Mouse (Mus musculus): ENCODE results near the gene Tmx4.
A peak's percentile ranks its signal among the peaks of the same experiment; 100 is the strongest.

Gene Tmx4

DNA sequence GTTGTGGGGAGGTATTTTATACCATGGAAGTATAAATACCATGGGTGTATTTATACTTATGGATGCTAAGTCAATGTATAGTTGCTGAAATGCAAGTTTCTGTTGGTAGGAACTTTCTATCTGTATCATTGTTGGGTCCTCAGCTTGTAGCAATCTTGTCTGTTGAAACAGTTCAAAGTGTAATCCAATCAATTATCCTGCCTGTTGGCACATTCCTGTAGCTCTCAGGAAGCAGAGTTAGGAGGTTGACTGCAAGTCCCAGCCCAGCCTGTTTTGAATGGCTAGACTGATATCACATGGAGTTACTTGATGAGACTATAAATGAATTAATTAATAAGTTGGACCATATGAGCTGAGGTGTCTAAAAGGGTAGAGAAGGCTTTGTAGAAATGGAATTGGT is 91.6 kb downstream of the Tmx4 start:
- DNase-seq: no peak

DNA sequence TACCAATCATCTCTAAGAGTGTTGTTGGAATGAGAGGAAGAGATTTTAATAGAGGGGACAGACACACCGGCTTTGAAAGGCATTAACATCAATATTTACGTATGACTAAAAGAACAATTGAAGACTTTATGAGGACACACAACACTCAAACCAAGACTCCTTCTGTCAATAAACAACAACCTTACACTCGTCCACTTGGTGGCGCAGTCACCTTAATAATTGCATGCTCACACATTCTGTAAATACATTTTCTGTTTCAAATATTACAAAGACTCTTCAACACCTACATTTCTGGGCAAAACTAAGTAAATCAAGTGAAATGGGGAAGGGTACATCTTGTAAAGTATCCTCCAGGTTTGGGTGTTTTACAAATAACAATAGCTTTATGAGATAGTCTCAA is 94.2 kb downstream of the Tmx4 start:
- peak; percentile 49 for DNase-seq

DNA sequence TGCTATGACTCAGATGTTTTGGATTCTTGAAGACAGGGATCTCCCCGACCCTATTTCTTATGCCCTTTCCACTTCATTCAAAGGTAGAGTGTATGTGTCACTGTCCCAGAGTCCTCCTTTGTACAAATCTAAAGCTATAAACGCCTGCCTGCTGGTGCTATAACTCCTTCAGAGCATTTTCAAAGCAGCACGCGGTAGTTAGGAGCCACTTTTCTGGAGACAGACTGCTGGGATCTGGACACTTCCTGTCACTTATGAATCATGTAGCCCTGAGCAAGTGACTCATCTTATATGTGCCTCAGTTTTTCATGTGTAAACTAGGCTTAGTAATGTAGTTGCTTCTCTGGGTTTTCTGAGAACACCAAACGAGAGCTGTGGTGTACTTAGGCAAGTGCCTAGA is 98.8 kb downstream of the Tmx4 start:
- DNase-seq: no peak

DNA sequence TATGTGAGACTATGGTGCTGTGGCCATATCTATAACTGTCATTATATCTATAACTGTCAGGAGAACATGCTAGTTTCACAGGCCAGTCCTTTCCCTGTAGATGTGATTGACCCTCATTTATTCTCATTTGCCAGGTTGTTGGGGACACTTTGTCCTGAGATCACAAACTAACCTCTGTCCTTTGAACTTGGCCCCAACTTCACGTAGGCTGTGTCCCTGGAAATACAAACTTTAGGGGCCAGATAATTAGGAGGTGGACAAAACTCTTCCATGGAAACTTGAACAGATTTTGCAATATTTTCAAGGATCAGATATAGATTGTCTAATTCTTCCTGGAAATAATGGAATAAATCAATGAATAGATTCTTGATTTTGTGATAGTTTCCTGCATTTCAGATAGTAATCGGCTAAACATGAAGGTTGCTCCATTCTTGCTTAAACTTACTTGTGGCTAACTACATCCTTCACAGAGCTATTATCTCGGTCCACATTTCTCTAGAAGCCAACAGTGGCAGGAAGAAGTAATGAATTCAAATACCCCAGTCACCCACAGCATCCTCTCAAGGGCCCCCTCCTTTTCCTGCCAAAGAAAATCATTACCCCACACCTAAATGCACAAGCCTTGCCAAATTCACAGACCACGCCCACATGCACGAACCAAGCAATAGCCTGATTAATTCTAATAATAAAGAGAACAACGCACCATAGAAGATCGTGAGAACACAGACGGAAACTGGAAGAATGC is 99.5 kb downstream of the Tmx4 start:
- no peak for DNase-seq

All from cerebellum, adult 8-10 months (tissue).